Mouse (Mus musculus) lung, postnatal 36 days (tissue): ENCODE data around the gene Vps4b.
"Not testable (repeated sequence)": the region's sequence is repeated elsewhere in the genome, so short reads cannot be mapped to it uniquely, and the experiment has no call there.

Experiments used
- DNase-seq: peaks from one replicate; pipeline ENCODE4 v3.0.0; 2022; ENCODE audit warnings: mixed read lengths

Vps4b gene

GRCm38 (mm10) chr1:106750656-106751055, 45.9 kb downstream of the Vps4b start:
- no peak for DNase-seq

GRCm38 (mm10) chr1:106748555-106749315, 47.8 kb downstream of the Vps4b start:
- DNase-seq, result no peak

- no peak for DNase-seq
These were observed 53.5 kb downstream of the Vps4b start for GRCm38 (mm10) chr1:106742980-106743379.

GRCm38 (mm10) chr1:106740735-106741134, 55.8 kb downstream of the Vps4b start:
- no peak for DNase-seq

GRCm38 (mm10) chr1:106739810-106740209, 56.7 kb downstream of the Vps4b start:
- no peak for DNase-seq

GRCm38 (mm10) chr1:106738092-106738491, 58.4 kb downstream of the Vps4b start:
- peak; percentile 47 for DNase-seq

GRCm38 (mm10) chr1:106736211-106736610, 60.3 kb downstream of the Vps4b start:
- no peak for DNase-seq

- DNase-seq, result peak; percentile 54
These were observed 60.9 kb downstream of the Vps4b start for GRCm38 (mm10) chr1:106735586-106735985.

GRCm38 (mm10) chr1:106722061-106722460, 74.5 kb downstream of the Vps4b start:
- DNase-seq, result no peak

GRCm38 (mm10) chr1:106717736-106718135, 78.8 kb downstream of the Vps4b start:
- not testable (repeated sequence) for DNase-seq

- peak; percentile 89 for DNase-seq
These were observed 79.4 kb downstream of the Vps4b start for GRCm38 (mm10) chr1:106717071-106717601.

- DNase-seq, result no peak
These were observed 80.4 kb downstream of the Vps4b start for GRCm38 (mm10) chr1:106716141-106716540.

GRCm38 (mm10) chr1:106715111-106716083, 81.1 kb downstream of the Vps4b start:
- no peak for DNase-seq

GRCm38 (mm10) chr1:106714530-106714981, 82.0 kb downstream of the Vps4b start:
- no peak for DNase-seq
